ENCODE assay signal across 8 mouse cellular contexts in genomic region chr19:61057581-61057980, GRCm38 (mm10).
A peak's percentile ranks its signal among the peaks of the same experiment; 100 is the strongest.
DNase-seq lines count a peak whose midpoint lies in the region; ATAC-seq lines count a peak whose summit lies in the region.

No protein-coding gene starts in this region.

- no peaks in the 10 kb centered on the region for H3K36me3 ChIP-seq in limb, embryonic 12.5 days
- no peaks in the 10 kb centered on the region for H3K36me3 ChIP-seq in limb, embryonic 10.5 days
- H3K36me3 ChIP-seq in heart, embryonic 13.5 days, result peaks cover 14% of the 10 kb centered on the region
- no peaks in the 10 kb centered on the region for H3K36me3 ChIP-seq in liver, embryonic 11.5 days (ENCODE audit: control insufficient read depth, insufficient read depth, low read length)
- no peaks in the 10 kb centered on the region for H3K36me3 ChIP-seq in stomach, embryonic 16.5 days (ENCODE audit: control insufficient read depth, insufficient read depth, low read length)

- no peak overlapping the region for H3K4me3 ChIP-seq in limb, embryonic 12.5 days (replicated peaks)
- no peak overlapping the region for H3K4me3 ChIP-seq in limb, embryonic 10.5 days
- no peak overlapping the region for H3K4me3 ChIP-seq in heart, embryonic 13.5 days
- no peak overlapping the region for H3K4me3 ChIP-seq in liver, embryonic 11.5 days (ENCODE audit: low read depth, low read length)
- no peak overlapping the region for H3K4me3 ChIP-seq in stomach, embryonic 16.5 days (replicated peaks; ENCODE audit: low read length)

- no peaks in the 10 kb centered on the region for H3K27me3 ChIP-seq in limb, embryonic 12.5 days
- no peaks in the 10 kb centered on the region for H3K27me3 ChIP-seq in limb, embryonic 10.5 days (ENCODE audit: low read depth, poor library complexity, severe bottlenecking)
- H3K27me3 ChIP-seq in heart, embryonic 13.5 days (replicated peaks), result no peaks in the 10 kb centered on the region
- H3K27me3 ChIP-seq in liver, embryonic 11.5 days (replicated peaks; ENCODE audit: control insufficient read depth, insufficient read depth, low read length), result no peaks in the 10 kb centered on the region
- no peaks in the 10 kb centered on the region for H3K27me3 ChIP-seq in stomach, embryonic 16.5 days (ENCODE audit: control insufficient read depth, insufficient read depth, low read length)

- H3K9ac ChIP-seq in limb, embryonic 12.5 days (replicated peaks), result no peak overlapping the region
- no peak overlapping the region for H3K9ac ChIP-seq in heart, embryonic 13.5 days
- H3K9ac ChIP-seq in liver, embryonic 11.5 days (ENCODE audit: low read depth, low read length), result no peak overlapping the region
- H3K9ac ChIP-seq in stomach, embryonic 16.5 days (ENCODE audit: low read length), result no peak overlapping the region

- ATAC-seq in limb, embryonic 12.5 days (ENCODE audit: insufficient number of reproducible peaks, insufficient read depth, low FRiP score, low TSS enrichment, low read depth), result no peak
- ATAC-seq in heart, embryonic 13.5 days (ENCODE audit: extremely low read depth, insufficient number of reproducible peaks, low FRiP score, low TSS enrichment), result no peak
- ATAC-seq in liver, embryonic 11.5 days (replicated peaks; ENCODE audit: low FRiP score), result peak; percentile 68
- ATAC-seq in stomach, embryonic 16.5 days (ENCODE audit: insufficient read depth, low FRiP score), result peak; percentile 82; the same call in 1 of the 2 replicates
- ATAC-seq in granulocyte monocyte progenitor cell, adult 5-6 weeks (replicated peaks; ENCODE audit: poor library complexity, severe bottlenecking), result no peak
- no peak for ATAC-seq in megakaryocyte progenitor cell, adult 5-6 weeks (replicated peaks; ENCODE audit: poor library complexity)

- WGBS in limb, embryonic 12.5 days, result 11% methylated on average over 3 of the region's 3 CpGs
- 13% methylated on average over 3 of the region's 3 CpGs for WGBS in limb, embryonic 10.5 days
- WGBS in heart, embryonic 13.5 days, result 46% methylated on average over 3 of the region's 3 CpGs
- WGBS in liver, embryonic 11.5 days, result 57% methylated on average over 3 of the region's 3 CpGs
- WGBS in stomach, embryonic 16.5 days, result 11% methylated on average over 3 of the region's 3 CpGs

- no peak for DNase-seq in limb, embryonic 10.5 days (ENCODE audit: low spot score)
- DNase-seq in liver, embryonic 11.5 days (ENCODE audit: low spot score), result no peak
- DNase-seq in layer of hippocampus, adult 9-10 months (ENCODE audit: low spot score), result no peak

- 0 out of 2 replicates have a peak, but pooled peaks cover 3% of the 10 kb centered on the region for H3K9me3 ChIP-seq in limb, embryonic 12.5 days
- H3K9me3 ChIP-seq in limb, embryonic 10.5 days (replicated peaks), result no peaks in the 10 kb centered on the region
- H3K9me3 ChIP-seq in heart, embryonic 13.5 days, result peaks cover 7% of the 10 kb centered on the region; the same call in 1 of the 2 replicates
- no peaks in the 10 kb centered on the region for H3K9me3 ChIP-seq in liver, embryonic 11.5 days (ENCODE audit: control insufficient read depth, low read length)
- H3K9me3 ChIP-seq in stomach, embryonic 16.5 days (replicated peaks; ENCODE audit: control insufficient read depth, low read length), result peaks cover 5% of the 10 kb centered on the region; the same call in 1 of the 2 replicates

- 0 out of 2 replicates have a peak overlapping the region, but pooled peaks have one; percentile 8 for H3K27ac ChIP-seq in limb, embryonic 12.5 days
- H3K27ac ChIP-seq in limb, embryonic 10.5 days, result no peak overlapping the region
- peak overlapping the region; percentile 38; the same call in 1 of the 2 replicates for H3K27ac ChIP-seq in heart, embryonic 13.5 days (replicated peaks)
- no peak overlapping the region for H3K27ac ChIP-seq in liver, embryonic 11.5 days (ENCODE audit: low read depth, low read length)
- peak overlapping the region; percentile 28; the same call in 1 of the 2 replicates for H3K27ac ChIP-seq in stomach, embryonic 16.5 days (ENCODE audit: low read length)

- no peak overlapping the region for H3K4me2 ChIP-seq in limb, embryonic 12.5 days
- no peak overlapping the region for H3K4me2 ChIP-seq in heart, embryonic 13.5 days
- H3K4me2 ChIP-seq in liver, embryonic 11.5 days, result no peak overlapping the region
- no peak overlapping the region for H3K4me2 ChIP-seq in stomach, embryonic 16.5 days (ENCODE audit: low read depth, low read length)

- peaks cover 15% of the 10 kb centered on the region; the same call in 1 of the 2 replicates for H3K4me1 ChIP-seq in limb, embryonic 12.5 days (replicated peaks)
- H3K4me1 ChIP-seq in limb, embryonic 10.5 days, result peaks cover 28% of the 10 kb centered on the region
- H3K4me1 ChIP-seq in heart, embryonic 13.5 days, result peaks cover 21% of the 10 kb centered on the region
- H3K4me1 ChIP-seq in liver, embryonic 11.5 days (replicated peaks; ENCODE audit: control insufficient read depth, insufficient read depth, low read length), result no peaks in the 10 kb centered on the region; the same call in 1 of the 2 replicates
- H3K4me1 ChIP-seq in stomach, embryonic 16.5 days (ENCODE audit: control insufficient read depth, insufficient read depth, low read length), result peaks cover 11% of the 10 kb centered on the region; the same call in 1 of the 2 replicates

Comparison
In these comparisons a context has a peak if more than half of its experiments do, and no peak if none do; other contexts are left out.
1. H3K27ac ChIP-seq: peak in limb, embryonic 12.5 days (single experiment), heart, embryonic 13.5 days (single experiment) and stomach, embryonic 16.5 days (single experiment); none in limb, embryonic 10.5 days (single experiment) and liver, embryonic 11.5 days (single experiment).
2. ATAC-seq: peak in liver, embryonic 11.5 days (single experiment) and stomach, embryonic 16.5 days (single experiment); none in limb, embryonic 12.5 days (single experiment), heart, embryonic 13.5 days (single experiment), granulocyte monocyte progenitor cell, adult 5-6 weeks (single experiment) and megakaryocyte progenitor cell, adult 5-6 weeks (single experiment).